ENCODE assay signal across 12 mouse cellular contexts in the genomic region with DNA sequence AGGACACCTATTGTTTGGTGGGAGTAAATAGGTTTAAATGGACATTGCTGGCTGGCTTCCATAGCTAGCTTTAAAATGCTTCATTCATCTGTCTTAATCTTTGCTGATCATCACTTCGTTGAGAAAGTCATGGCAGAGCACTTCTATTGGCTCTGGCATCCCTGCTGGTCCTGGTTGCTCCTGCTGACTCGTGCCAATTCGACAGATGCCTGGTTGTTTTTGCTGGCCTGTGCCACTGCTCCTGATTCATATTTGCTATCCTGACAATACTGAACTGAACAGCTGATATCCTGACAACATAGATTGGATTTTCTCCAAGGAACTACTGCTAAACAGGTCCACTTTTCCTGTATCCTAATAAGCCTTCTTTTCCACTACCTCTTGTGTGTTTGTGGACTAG.
DNase-seq lines count a peak whose midpoint lies in the region.
"Had no signal": no experiment of that assay in that cellular context is flagged by ENCODE, and none has a peak within 500 bp of the region (broad histone marks: within the 10 kb centered on the region; RNA-seq: fewer than 3 reads in every experiment).

No protein-coding gene starts in this region.

- DNase-seq in left cerebral cortex, postnatal 4 days, result peak; percentile 77
- no peak for DNase-seq in left cerebral cortex, adult 11 months (ENCODE audit: low spot score)
- peak; percentile 80 for DNase-seq in cerebellum, adult 8-10 months
- peak; percentile 64 to 79 for DNase-seq in layer of hippocampus, adult 18-20 months (ENCODE audit: low spot score in 2 of 2)
- DNase-seq in urinary bladder, postnatal 14 days (ENCODE audit: low spot score), result no peak
- no peak for DNase-seq in adipocyte (ENCODE audit: low spot score)
- DNase-seq in kidney, postnatal 25 days, result no peak
- DNase-seq: heart, adult 18-20 months; lung, embryonic 14.5 days; retina, postnatal 1 day; spleen, adult 18-20 months; thymus, postnatal 4 days had no signal

- intact Hi-C loops in left cerebral cortex, postnatal 4 days (cut with DNase I), result no loop called here

Comparison
In these comparisons a context has a peak if more than half of its experiments do, and no peak if none do; other contexts are left out.
1. DNase-seq: peak in left cerebral cortex, postnatal 4 days (single experiment), cerebellum, adult 8-10 months (single experiment) and layer of hippocampus, adult 18-20 months (2 of 2); none in left cerebral cortex, adult 11 months (single experiment), urinary bladder, postnatal 14 days (single experiment), adipocyte (single experiment) and kidney, postnatal 25 days (0 of 2).